Mouse (Mus musculus) liver, adult 2 months (tissue): ENCODE results near the gene Cetn4. TPM values are rescaled to one million over a fixed set of nuclear protein-coding genes. Genes with fewer than 3 reads are reported as not detected.

Experiments used
- DNase-seq: peaks from one replicate; pipeline ENCODE4 v3.0.0-alpha.2; 2011; ENCODE audit warnings: low read depth, low spot score; ENCODE audit errors: extremely low read depth
- H3K27ac ChIP-seq: fragments of 200-500 bp; replicated peaks from 2 replicates; pipeline ENCODE4 v1.5.1; 2012; ENCODE audit warnings: low read depth, mild to moderate bottlenecking, control low read depth, inconsistent platforms, low read length; ENCODE audit not compliant: insufficient read depth
- H3K27me3 ChIP-seq: fragments of 200-500 bp; 2 replicates; pipeline ENCODE4 v1.6.1; 2012; ENCODE audit warnings: mild to moderate bottlenecking, moderate library complexity, low read length, inconsistent platforms; ENCODE audit not compliant: control insufficient read depth, insufficient read depth
- H3K36me3 ChIP-seq: fragments of 200-500 bp; 2 replicates; pipeline ENCODE4 v1.6.1; 2012; ENCODE audit warnings: low read length, inconsistent platforms; ENCODE audit not compliant: control insufficient read depth, insufficient read depth
- H3K4me1 ChIP-seq: fragments of 200-500 bp; 2 replicates; pipeline ENCODE4 v1.6.1; 2011; ENCODE audit warnings: low read length; ENCODE audit not compliant: control insufficient read depth, insufficient read depth
- H3K4me3 ChIP-seq: fragments of 200-500 bp; 2 replicates; pipeline ENCODE4 v1.5.1; 2011; ENCODE audit warnings: low read depth, mild to moderate bottlenecking, control low read depth, low read length, moderate library complexity; ENCODE audit not compliant: insufficient read depth
- H3K79me2 ChIP-seq: fragments of 200-500 bp; 2 replicates; pipeline ENCODE4 v1.6.1; 2012; ENCODE audit warnings: inconsistent platforms, mild to moderate bottlenecking, low read length, moderate library complexity; ENCODE audit not compliant: control insufficient read depth, insufficient read depth
- H3K9ac ChIP-seq: fragments of 200-500 bp; 2 replicates; pipeline ENCODE4 v1.6.1; 2012; ENCODE audit warnings: low read depth, mild to moderate bottlenecking, control low read depth, inconsistent platforms, low read length
- CTCF ChIP-seq: fragments of 200-500 bp; IDR thresholded peaks from 2 replicates; pipeline ENCODE4 v1.5.1; 2011; ENCODE audit warnings: low read depth, low read length, control low read depth
- POLR2A ChIP-seq: fragments of 200-500 bp; IDR thresholded peaks from 2 replicates; pipeline ENCODE4 v1.6.1; 2011; ENCODE audit warnings: low read length, control low read depth; ENCODE audit not compliant: insufficient read depth; ENCODE audit errors: extremely low read depth
- WGBS: fragments of 180-500 bp; shearing (Covaris S2); methylation state at CpG from one replicate; pipeline ENCODE4 v1.1.7; 2018; 5-methylcytosine and 5-hydroxymethylcytosine counted together
- polyA plus RNA-seq: library from polyadenylated mRNA; depleted of rRNA; stranded (reverse); fragments of >200 nt; gene quantifications from 2 replicates; pipeline ENCODE4 v1.2.3, GENCODE M21; 2012
- total RNA-seq: library from RNA; depleted of rRNA; stranded (reverse); fragments of >200 nt; gene quantifications from 2 replicates; pipeline ENCODE4 v1.2.3, GENCODE M21; 2014

Gene Cetn4
- total and polyA plus RNA-seq, 2 experiments = 0.18 TPM; not detected in 1

DNA sequence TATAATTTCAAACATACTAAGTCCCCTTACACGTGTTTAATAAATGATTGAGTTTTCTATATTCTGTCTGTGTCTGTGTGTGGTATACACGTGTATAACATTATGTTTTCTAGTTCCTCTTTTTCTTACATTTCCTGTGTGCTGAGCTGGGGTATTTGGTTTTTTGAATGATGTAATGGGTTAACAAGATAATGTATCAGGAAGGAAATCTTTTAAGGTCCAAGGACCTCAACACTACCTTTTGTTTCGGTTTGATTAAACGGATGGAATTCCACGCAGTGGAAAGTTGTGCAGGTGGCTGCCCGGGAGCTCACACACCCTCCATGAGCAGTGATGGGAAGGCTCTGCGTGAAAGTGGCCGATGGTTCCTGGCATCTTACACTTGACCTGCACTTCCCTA lies 31.6 kb downstream of the Cetn4 start:
- H3K4me3 ChIP-seq = no peak overlapping the region
- TF ChIP-seq CTCF (no peak), POLR2A (no peak)
- no peaks in the 10 kb centered on the region for H3K4me1 ChIP-seq
- no peaks in the 10 kb centered on the region for H3K36me3 ChIP-seq
- no peak overlapping the region for H3K9ac ChIP-seq
- no peak overlapping the region for H3K27ac ChIP-seq
- H3K27me3 ChIP-seq = no peaks in the 10 kb centered on the region
- no peak for DNase-seq
- no peaks in the 10 kb centered on the region for H3K79me2 ChIP-seq
- 72% methylated on average over 8 of the region's 8 CpGs for WGBS

DNA sequence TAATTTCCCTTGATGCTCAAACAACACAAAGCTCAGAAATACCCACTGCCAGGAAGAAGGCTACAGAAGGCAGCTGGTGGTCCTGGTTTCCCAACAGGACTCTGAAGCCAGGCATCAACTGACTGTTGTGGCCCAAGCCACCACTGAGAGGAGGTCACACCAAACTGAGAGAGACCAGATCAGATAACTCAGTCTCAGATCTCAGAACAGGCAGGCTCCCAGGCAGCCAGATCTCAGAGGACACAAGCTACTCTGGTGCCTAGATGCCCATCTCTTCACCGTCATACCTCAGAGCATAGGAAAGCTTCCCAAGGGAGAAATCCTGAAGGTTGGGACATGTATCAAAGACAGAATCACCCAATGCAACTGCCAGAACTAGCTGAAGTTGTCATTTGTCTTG lies 32.3 kb downstream of the Cetn4 start:
- WGBS = 91% methylated on average over 1 of the region's 1 CpGs
- DNase-seq = no peak

DNA sequence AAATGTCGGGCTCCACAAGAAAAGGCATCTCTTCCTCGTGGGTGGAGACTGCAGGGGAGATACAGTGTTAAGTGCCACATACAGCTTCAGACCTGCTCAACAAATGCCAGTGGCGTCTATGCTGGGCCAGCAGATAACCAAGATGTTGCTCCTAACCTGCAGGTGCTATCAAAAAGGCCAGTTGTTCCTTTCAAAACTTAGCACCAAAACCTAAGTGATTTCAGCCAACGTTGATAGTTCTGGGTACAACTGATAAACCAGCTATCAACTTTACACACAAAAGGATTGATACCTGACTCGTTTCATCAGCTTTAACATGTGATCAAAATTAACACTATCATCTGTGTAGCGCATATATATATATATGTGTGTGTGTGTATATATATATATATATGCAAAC lies 37.8 kb downstream of the Cetn4 start:
- H3K4me1 ChIP-seq = no peaks in the 10 kb centered on the region
- H3K79me2 ChIP-seq = no peaks in the 10 kb centered on the region
- no peak overlapping the region for H3K9ac ChIP-seq
- H3K36me3 ChIP-seq = no peaks in the 10 kb centered on the region
- DNase-seq = no peak
- no peak overlapping the region for H3K27ac ChIP-seq
- H3K27me3 ChIP-seq = no peaks in the 10 kb centered on the region
- 72% methylated on average over 6 of the region's 6 CpGs for WGBS
- H3K4me3 ChIP-seq = no peak overlapping the region
- TF ChIP-seq POLR2A (no peak), CTCF (no peak)

More for the DNA sequence above, 32.3 kb downstream of the Cetn4 start:
- H3K4me3 ChIP-seq = no peak overlapping the region
- H3K27ac ChIP-seq = no peak overlapping the region
- H3K36me3 ChIP-seq = no peaks in the 10 kb centered on the region
- H3K9ac ChIP-seq = no peak overlapping the region
- H3K79me2 ChIP-seq = no peaks in the 10 kb centered on the region
- H3K4me1 ChIP-seq = no peaks in the 10 kb centered on the region
- no peaks in the 10 kb centered on the region for H3K27me3 ChIP-seq
- TF ChIP-seq CTCF = no peak
- TF ChIP-seq POLR2A = no peak

DNA sequence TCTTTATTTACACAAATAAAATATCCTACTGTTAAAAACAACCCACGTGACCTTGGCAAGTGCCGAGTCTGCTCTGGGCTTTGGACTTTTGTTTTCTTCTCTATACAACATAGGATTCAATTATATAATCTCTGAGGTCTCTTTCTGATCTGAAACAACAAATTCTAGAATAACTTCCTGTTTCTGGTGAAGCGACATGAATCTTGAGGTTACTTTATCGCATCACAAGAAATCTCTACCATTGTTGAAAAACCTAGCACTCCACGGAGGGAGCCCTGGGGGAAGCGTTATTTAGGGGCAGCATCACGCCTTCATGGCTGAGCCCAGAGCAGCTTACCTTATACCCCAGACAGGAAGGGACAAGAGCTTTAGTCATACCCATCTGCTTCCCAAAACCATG lies 39.4 kb downstream of the Cetn4 start:
- Histone ChIP-seq H3K27ac (no peak overlapping the region), H3K9ac (no peak overlapping the region), H3K79me2 (no peaks in the 10 kb centered on the region), H3K27me3 (no peaks in the 10 kb centered on the region), H3K36me3 (no peaks in the 10 kb centered on the region), H3K4me1 (no peaks in the 10 kb centered on the region), H3K4me3 (no peak overlapping the region)
- TF ChIP-seq CTCF = no peak
- no peak for TF ChIP-seq POLR2A
- 76% methylated on average over 7 of the region's 7 CpGs for WGBS
- DNase-seq = no peak

DNA sequence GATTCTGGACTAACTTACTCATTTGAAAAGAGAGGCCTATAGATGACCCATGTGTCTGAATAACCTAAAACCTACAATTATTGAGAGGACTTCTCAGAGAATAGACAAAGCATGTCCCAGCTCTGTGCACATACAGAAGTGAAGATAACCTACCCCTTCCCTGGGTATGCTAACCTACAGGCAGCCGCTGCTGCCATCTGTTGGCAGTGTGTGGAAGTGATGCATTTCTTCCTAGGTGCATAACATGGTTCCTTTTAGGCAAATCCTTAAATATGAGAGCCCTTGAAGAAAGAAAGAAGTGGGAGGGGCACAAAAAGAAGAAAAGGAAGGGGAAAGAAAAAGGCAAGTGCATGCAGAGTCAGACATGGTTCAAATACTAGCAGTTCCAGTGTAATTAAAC lies 41.3 kb downstream of the Cetn4 start:
- peak; percentile 7 for DNase-seq
- TF ChIP-seq POLR2A (no peak), CTCF (peak; percentile 72; the same call in 1 of the 2 replicates)
- no peaks in the 10 kb centered on the region for H3K27me3 ChIP-seq
- H3K27ac ChIP-seq = no peak overlapping the region
- H3K9ac ChIP-seq = no peak overlapping the region
- H3K36me3 ChIP-seq = no peaks in the 10 kb centered on the region
- no peaks in the 10 kb centered on the region for H3K4me1 ChIP-seq
- WGBS = 5% methylated on average over 1 of the region's 1 CpGs
- H3K4me3 ChIP-seq = no peak overlapping the region
- H3K79me2 ChIP-seq = no peaks in the 10 kb centered on the region

DNA sequence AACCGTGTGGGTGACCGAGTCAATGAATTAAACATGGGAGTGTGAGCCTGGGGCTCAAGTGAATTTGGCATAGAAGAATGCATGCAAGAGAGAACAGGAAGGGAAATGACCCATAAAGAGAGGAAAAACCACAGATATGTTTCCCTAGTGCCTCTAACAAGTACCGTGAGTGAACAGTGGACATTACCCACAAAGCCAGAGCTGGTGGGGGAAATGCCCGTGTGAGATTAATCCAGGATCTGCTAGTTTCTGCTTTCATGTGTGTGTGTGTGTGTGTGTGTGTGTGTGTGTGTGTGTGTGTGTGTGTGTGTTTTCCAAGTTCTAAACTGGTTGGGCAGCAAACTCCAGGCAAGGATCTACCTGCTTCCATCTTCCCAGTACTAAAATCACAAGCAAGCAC lies 42.6 kb downstream of the Cetn4 start:
- WGBS = 83% methylated on average over 4 of the region's 4 CpGs
- TF ChIP-seq CTCF = no peak
- no peak for TF ChIP-seq POLR2A
- Histone ChIP-seq H3K36me3 (no peaks in the 10 kb centered on the region), H3K4me3 (no peak overlapping the region), H3K9ac (no peak overlapping the region), H3K27ac (no peak overlapping the region), H3K79me2 (no peaks in the 10 kb centered on the region), H3K4me1 (no peaks in the 10 kb centered on the region), H3K27me3 (no peaks in the 10 kb centered on the region)
- DNase-seq = no peak
